Mouse (Mus musculus) 3T3-L1 (cell line): ENCODE data around the gene Ambra1.
"Not testable (repeated sequence)": the region's sequence is repeated elsewhere in the genome, so short reads cannot be mapped to it uniquely, and the experiment has no call there.

Experiments used
- DNase-seq: peaks from one replicate; pipeline ENCODE4 v3.0.0-alpha.2; 2015; ENCODE audit warnings: low read depth, low spot score

Gene Ambra1

GRCm38 (mm10) chr2:91729971-91730821 is at the start of gene Ambra1:
Ambra1 (plus strand) TSS chr2:91730134.
- peak; percentile 96 for DNase-seq

GRCm38 (mm10) chr2:91682850-91683249 is 47.1 kb upstream of the Ambra1 start:
- peak; percentile 84 for DNase-seq

- DNase-seq, result no peak
Observed at GRCm38 (mm10) chr2:91683919-91684318, 46.0 kb upstream of the Ambra1 start.

- no peak for DNase-seq
Observed at GRCm38 (mm10) chr2:91689452-91689851, 40.5 kb upstream of the Ambra1 start.

- DNase-seq, result no peak
Observed at GRCm38 (mm10) chr2:91695436-91696224, 34.3 kb upstream of the Ambra1 start.

- DNase-seq, result peak; percentile 78
Observed at GRCm38 (mm10) chr2:91696225-91696590, 33.7 kb upstream of the Ambra1 start.

- DNase-seq, result no peak
Observed at GRCm38 (mm10) chr2:91699225-91699624, 30.7 kb upstream of the Ambra1 start.

GRCm38 (mm10) chr2:91701366-91701765 is 28.6 kb upstream of the Ambra1 start:
- no peak for DNase-seq

GRCm38 (mm10) chr2:91705736-91706135 is 24.2 kb upstream of the Ambra1 start:
- no peak for DNase-seq

GRCm38 (mm10) chr2:91706456-91706855 is 23.5 kb upstream of the Ambra1 start:
- no peak for DNase-seq

GRCm38 (mm10) chr2:91708361-91708760 is 21.6 kb upstream of the Ambra1 start:
- no peak for DNase-seq

- peak; percentile 87 for DNase-seq
Observed at GRCm38 (mm10) chr2:91710272-91711234, 19.4 kb upstream of the Ambra1 start, which contains the start of the genes Atg13 and Harbi1. Atg13 (minus strand) TSS chr2:91710576. Harbi1 (plus strand) TSS chr2:91710852.

- peak; percentile 45 for DNase-seq
Observed at GRCm38 (mm10) chr2:91711256-91711925, 18.5 kb upstream of the Ambra1 start.

- DNase-seq, result no peak
Observed at GRCm38 (mm10) chr2:91714921-91715320, 15.0 kb upstream of the Ambra1 start.

- no peak for DNase-seq
Observed at GRCm38 (mm10) chr2:91718276-91718675, 11.7 kb upstream of the Ambra1 start.

- no peak for DNase-seq
Observed at GRCm38 (mm10) chr2:91723382-91723781, 6.6 kb upstream of the Ambra1 start.

- no peak for DNase-seq
Observed at GRCm38 (mm10) chr2:91723951-91724350, 6.0 kb upstream of the Ambra1 start.

GRCm38 (mm10) chr2:91724716-91725115 is 5.2 kb upstream of the Ambra1 start:
- no peak for DNase-seq

GRCm38 (mm10) chr2:91725476-91725875 is 4.5 kb upstream of the Ambra1 start:
- not testable (repeated sequence) for DNase-seq

- DNase-seq, result no peak
Observed at GRCm38 (mm10) chr2:91727011-91727410, 2.9 kb upstream of the Ambra1 start.

- no peak for DNase-seq
Observed at GRCm38 (mm10) chr2:91729571-91729970, 363 bp upstream of the Ambra1 start.
